Mouse (Mus musculus) forebrain, postnatal 0 days (tissue): ENCODE data around the gene Zbtb6. TPM values are rescaled to one million over a fixed set of nuclear protein-coding genes. Genes with fewer than 3 reads are reported as not detected.

Experiments used
- ATAC-seq: fragments of 200-750 bp; cut with Nextera tagmentation; 2 replicates; pipeline ENCODE4 v1.8.0; 2017; ENCODE audit warnings: mild to moderate bottlenecking, moderate library complexity
- DNase-seq: peaks from one replicate; pipeline ENCODE4 v3.0.0-alpha.2; 2015
- H3K27ac ChIP-seq: fragments of 300-500 bp; sonication (generic); 2 replicates; pipeline ENCODE4 v1.5.1; 2014; ENCODE audit warnings: low read depth, mild to moderate bottlenecking, antibody characterized with exemption, low read length, moderate library complexity, mixed read lengths
- H3K27me3 ChIP-seq: fragments of 300-500 bp; sonication (generic); 2 replicates; pipeline ENCODE4 v1.6.1; 2014; ENCODE audit warnings: mild to moderate bottlenecking, low read length, mixed read lengths; ENCODE audit not compliant: insufficient read depth
- H3K36me3 ChIP-seq: fragments of 300-500 bp; sonication (generic); 2 replicates; pipeline ENCODE4 v1.6.1; 2014; ENCODE audit warnings: mild to moderate bottlenecking, moderate library complexity; ENCODE audit not compliant: insufficient read depth
- H3K4me1 ChIP-seq: fragments of 300-500 bp; sonication (generic); 2 replicates; pipeline ENCODE4 v1.6.1; 2014; ENCODE audit warnings: antibody characterized with exemption; ENCODE audit not compliant: insufficient read depth
- H3K4me2 ChIP-seq: fragments of 300-500 bp; sonication (generic); 2 replicates; pipeline ENCODE4 v1.6.1; 2014; ENCODE audit warnings: low read depth, mild to moderate bottlenecking, moderate library complexity
- H3K4me3 ChIP-seq: fragments of 300-500 bp; sonication (generic); 2 replicates; pipeline ENCODE4 v1.5.1; 2014; ENCODE audit warnings: low read depth, low read length, mixed read lengths
- H3K9ac ChIP-seq: fragments of 300-500 bp; sonication (generic); 2 replicates; pipeline ENCODE4 v1.6.1; 2014; ENCODE audit warnings: mild to moderate bottlenecking
- H3K9me3 ChIP-seq: fragments of 300-500 bp; sonication (generic); 2 replicates; pipeline ENCODE4 v1.6.1; 2016; ENCODE audit warnings: low read length
- CTCF ChIP-seq: sonication (generic); IDR thresholded peaks from 2 replicates; pipeline ENCODE4 v1.5.1; 2016; ENCODE audit warnings: antibody characterized with exemption, control low read depth, low read depth
- WGBS: fragments of 180-500 bp; shearing (Covaris S2); extraction: QIAGEN DNeasy Blood & Tissue Kit; methylation state at CpG from one replicate; pipeline ENCODE4 v1.1.7; 2014; 5-methylcytosine and 5-hydroxymethylcytosine counted together
- polyA plus RNA-seq: library from polyadenylated mRNA; unstranded; fragments of >200 nt; fragmentation: Nextera tagmentation; extraction: Ambion mirVana; gene quantifications from 2 replicates; pipeline ENCODE4 v1.2.1, GENCODE M21; 2015
- total RNA-seq: library from RNA; depleted of rRNA; stranded (reverse); fragments of >200 nt; gene quantifications from 2 replicates; pipeline ENCODE4 v1.2.3, GENCODE M21; 2014; rRNA removed

Gene Zbtb6
- 43.2 and 54.2 TPM in 2 replicates for total RNA-seq
- 9.7 and 10.6 TPM in 2 replicates for polyA plus RNA-seq

DNA sequence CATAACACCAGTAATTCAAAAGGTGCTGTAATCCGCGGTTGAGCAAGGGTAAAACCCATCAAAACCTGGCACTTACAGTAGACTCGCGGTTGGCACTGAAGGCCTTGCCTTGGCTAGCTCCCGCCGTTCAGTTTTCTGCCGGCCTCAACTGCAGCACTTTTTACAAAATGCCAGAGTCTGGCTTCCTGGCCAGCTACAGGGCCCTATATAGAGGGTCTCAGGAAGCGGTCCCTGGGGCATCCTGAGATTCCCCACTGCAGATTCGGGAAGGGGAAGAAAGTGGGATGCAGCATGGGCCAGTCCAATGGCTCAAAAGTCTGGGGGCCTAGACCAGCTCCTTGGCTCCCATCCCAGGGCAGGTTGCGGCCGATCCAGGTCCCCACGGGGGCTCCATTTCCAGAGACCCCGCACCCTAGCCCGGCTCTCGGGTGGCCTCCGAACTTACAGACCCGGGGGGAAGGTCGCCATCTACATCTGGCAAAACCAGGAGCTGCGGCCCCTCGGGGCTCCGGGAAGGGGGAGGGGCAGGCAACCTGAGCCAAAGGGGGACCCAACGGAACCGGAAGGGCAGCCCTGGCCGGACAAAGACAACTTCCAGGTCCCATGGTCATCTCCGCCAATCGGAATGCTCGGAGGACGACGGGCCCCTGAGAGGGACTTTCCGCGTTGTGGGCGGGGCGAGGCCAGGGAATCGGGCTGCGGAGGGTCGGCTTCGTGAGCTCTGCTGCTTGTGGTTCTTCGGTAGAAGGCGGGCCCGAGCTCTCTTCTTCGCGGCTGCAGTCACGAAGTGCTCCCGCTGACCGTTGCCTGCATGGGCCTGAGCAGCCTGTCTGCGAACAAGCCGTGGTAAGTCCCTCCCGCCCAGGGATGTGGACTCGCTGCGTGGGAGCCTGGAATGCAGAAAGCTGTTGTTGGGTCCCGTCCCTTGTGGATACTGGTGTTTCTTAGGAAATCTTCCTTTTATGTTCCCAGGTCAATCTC lies at the start of gene Zbtb6, which contains the start of the genes Zbtb26 and Rabgap1:
Zbtb6 (minus strand) TSS at position 561 of the 981 bp plus-strand sequence.
Zbtb26 (minus strand) TSS at position 525 of the 981 bp plus-strand sequence.
Rabgap1 (plus strand) TSS at position 669 of the 981 bp plus-strand sequence.
- no peaks in the 10 kb centered on the region for H3K27me3 ChIP-seq
- H3K4me3 ChIP-seq = peak within 1 kb of the TSS; percentile 57
- no peaks in the 10 kb centered on the region for H3K9me3 ChIP-seq
- H3K9ac ChIP-seq = peak within 1 kb of the TSS; percentile 84
- no peaks in the 10 kb centered on the region for H3K36me3 ChIP-seq
- H3K27ac ChIP-seq = peak within 1 kb of the TSS; percentile 84
- peaks cover 8% of the 10 kb centered on the region; the same call in 1 of the 2 replicates for H3K4me1 ChIP-seq
- WGBS = 2% methylated on average over 51 of the region's 51 CpGs
- TF ChIP-seq CTCF = no peak
- DNase-seq = peak; percentile 94
- peak within 1 kb of the TSS; percentile 66 for H3K4me2 ChIP-seq
- peak; percentile 98 for ATAC-seq

DNA sequence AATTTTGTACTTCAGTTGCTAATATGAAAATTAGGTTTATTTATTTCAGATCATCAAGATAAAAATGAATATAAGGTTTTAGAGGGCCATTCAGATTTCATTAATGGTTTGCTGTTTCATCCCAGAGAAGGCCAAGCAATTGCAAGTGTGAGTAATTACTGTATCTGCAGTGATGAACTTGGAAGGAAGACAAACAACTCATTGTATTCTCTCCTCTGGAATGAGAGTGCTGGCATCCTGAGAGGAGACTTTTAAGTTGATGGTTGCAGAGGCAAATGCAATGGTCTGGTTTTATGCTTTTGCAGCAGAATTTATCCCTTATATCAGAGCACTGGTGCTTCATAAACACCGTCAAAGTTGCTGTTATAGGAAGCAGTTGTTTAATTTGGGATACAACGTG lies 46.0 kb upstream of the Zbtb6 start:
- Histone ChIP-seq H3K36me3 (peaks cover 42% of the 10 kb centered on the region), H3K4me2 (no peak overlapping the region), H3K4me1 (no peaks in the 10 kb centered on the region), H3K27ac (no peak overlapping the region), H3K9me3 (no peaks in the 10 kb centered on the region), H3K4me3 (no peak overlapping the region), H3K9ac (no peak overlapping the region), H3K27me3 (no peaks in the 10 kb centered on the region)
- DNase-seq = no peak
- 97% methylated on average over 2 of the region's 2 CpGs for WGBS
- no peak for TF ChIP-seq CTCF
- ATAC-seq = no peak

DNA sequence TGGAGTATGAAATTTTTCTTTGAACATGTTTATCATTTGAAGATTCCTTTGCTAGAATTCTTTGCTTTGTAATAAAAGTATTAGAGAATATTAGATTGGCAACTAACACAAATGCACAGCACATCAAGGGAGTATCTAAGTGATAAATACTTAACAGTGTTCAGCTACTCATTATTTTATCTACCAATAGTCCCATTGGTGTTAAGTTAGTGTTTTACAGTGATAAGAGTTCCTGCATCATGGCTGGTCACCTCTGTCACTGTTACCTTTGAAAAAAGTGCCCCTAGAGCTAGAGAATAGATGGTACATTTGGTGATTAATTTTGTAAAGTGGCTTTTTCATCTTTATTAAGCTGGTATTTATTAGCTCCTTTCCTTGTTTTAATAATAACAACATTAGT lies 43.4 kb upstream of the Zbtb6 start:
- ATAC-seq (no peak), DNase-seq (no peak)
- no peak for TF ChIP-seq CTCF
- Histone ChIP-seq H3K27me3 (no peaks in the 10 kb centered on the region), H3K27ac (no peak overlapping the region), H3K36me3 (peaks cover 32% of the 10 kb centered on the region), H3K9ac (no peak overlapping the region), H3K9me3 (no peaks in the 10 kb centered on the region), H3K4me2 (no peak overlapping the region), H3K4me3 (no peak overlapping the region), H3K4me1 (no peaks in the 10 kb centered on the region)

DNA sequence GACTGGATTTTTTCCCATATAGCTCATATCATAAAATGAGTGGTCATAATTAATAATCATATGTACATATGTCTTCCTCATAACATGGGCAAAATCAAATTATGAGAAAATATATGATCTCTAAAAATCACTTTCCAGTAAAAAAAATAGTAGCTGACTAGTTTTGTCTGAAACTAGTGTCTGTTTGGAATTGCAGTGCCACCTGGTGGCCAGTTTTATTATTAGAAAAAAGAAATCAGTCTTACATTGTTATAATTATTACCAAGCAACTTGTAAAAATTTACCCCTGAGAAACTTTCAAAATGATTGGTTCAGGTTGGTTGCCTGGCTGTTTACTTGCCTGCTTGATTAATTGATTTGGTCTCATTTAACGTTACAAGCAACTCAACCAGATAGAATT lies 42.4 kb upstream of the Zbtb6 start:
- H3K27me3 ChIP-seq = no peaks in the 10 kb centered on the region
- no peak overlapping the region for H3K4me3 ChIP-seq
- peak; percentile 60 for TF ChIP-seq CTCF
- peak; percentile 67 for DNase-seq
- 95% methylated on average over 1 of the region's 1 CpGs for WGBS
- no peak overlapping the region for H3K4me2 ChIP-seq
- no peaks in the 10 kb centered on the region for H3K4me1 ChIP-seq
- no peak overlapping the region for H3K9ac ChIP-seq
- ATAC-seq = no peak
- H3K9me3 ChIP-seq = no peaks in the 10 kb centered on the region
- H3K36me3 ChIP-seq = peaks cover 30% of the 10 kb centered on the region
- H3K27ac ChIP-seq = no peak overlapping the region

DNA sequence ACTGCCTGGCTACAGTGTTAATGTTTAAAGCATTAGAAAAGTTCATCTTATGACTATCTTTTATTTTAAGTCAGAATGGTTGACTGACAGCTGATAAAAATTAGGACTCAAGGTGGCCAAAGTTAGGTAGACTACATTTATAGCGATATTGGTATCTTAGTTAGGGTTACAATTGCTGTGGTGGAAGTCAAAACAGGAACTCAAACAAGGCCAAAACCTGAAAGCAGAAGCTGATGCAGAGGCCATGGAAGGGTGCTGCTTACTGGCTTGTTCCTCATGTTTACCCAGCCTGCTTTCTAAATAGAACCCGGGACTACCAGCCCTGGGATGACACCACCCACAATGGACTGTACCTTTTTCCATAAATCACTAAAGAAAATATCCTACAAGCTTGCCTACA lies 41.2 kb upstream of the Zbtb6 start:
- Histone ChIP-seq H3K27ac (no peak overlapping the region), H3K27me3 (no peaks in the 10 kb centered on the region)

DNA sequence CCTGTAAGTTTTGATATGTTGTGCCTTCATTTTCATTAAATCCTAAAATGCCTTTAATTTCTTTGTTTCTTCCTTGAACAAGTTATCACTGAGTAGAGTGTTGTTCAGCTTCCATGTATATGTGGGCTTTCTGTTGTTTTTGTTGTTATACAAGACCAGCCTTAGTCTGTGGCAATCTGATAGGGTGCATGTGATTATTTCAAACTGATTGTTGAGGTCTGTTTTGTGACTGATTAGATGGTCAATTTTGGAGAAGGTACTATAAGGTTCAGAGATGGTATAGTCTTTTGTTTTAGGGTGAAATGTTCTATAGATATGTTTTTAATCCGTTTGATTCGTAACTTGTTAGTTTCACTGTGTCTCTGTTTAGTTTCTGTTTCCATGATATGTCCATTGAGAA lies 37.1 kb upstream of the Zbtb6 start:
- H3K9ac ChIP-seq = no peak overlapping the region
- peaks cover 33% of the 10 kb centered on the region for H3K36me3 ChIP-seq
- H3K4me2 ChIP-seq = no peak overlapping the region
- no peak overlapping the region for H3K27ac ChIP-seq
- H3K4me1 ChIP-seq = no peaks in the 10 kb centered on the region
- H3K4me3 ChIP-seq = no peak overlapping the region
- no peaks in the 10 kb centered on the region for H3K27me3 ChIP-seq
- TF ChIP-seq CTCF = no peak
- no peaks in the 10 kb centered on the region for H3K9me3 ChIP-seq
- no peak for DNase-seq
- ATAC-seq = no peak
- WGBS = 95% methylated on average over 2 of the region's 2 CpGs

More for the DNA sequence above, 41.2 kb upstream of the Zbtb6 start:
- ATAC-seq = no peak
- Histone ChIP-seq H3K4me3 (no peak overlapping the region), H3K4me2 (no peak overlapping the region), H3K9ac (no peak overlapping the region), H3K9me3 (no peaks in the 10 kb centered on the region), H3K4me1 (no peaks in the 10 kb centered on the region), H3K36me3 (peaks cover 21% of the 10 kb centered on the region)
- WGBS = 90% methylated on average over 2 of the region's 2 CpGs
- DNase-seq = no peak
- no peak for TF ChIP-seq CTCF

DNA sequence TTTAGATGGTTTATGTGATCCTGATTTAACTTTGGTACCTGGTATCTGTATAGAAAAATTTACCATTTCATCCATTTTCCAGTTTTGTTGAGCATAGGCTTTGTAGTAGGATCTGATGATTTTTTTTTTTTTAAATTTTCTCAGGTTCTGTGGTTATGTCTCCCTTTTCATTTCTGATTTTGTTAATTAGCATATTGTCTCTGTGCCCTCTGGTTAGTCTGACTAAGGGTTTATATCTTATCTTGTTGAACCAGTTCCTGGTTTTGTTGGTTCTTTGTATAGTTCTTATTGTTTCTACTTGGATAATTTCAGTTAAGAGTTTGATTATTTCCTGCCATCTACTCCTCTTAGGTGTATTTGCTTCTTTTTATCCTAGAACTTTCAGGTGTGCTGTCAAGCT lies 36.6 kb upstream of the Zbtb6 start:
- Histone ChIP-seq H3K27me3 (no peaks in the 10 kb centered on the region), H3K4me1 (no peaks in the 10 kb centered on the region), H3K9me3 (no peaks in the 10 kb centered on the region), H3K4me2 (no peak overlapping the region), H3K36me3 (peaks cover 29% of the 10 kb centered on the region), H3K9ac (no peak overlapping the region), H3K27ac (no peak overlapping the region), H3K4me3 (no peak overlapping the region)
- ATAC-seq (no peak), DNase-seq (no peak)
- TF ChIP-seq CTCF = no peak
